8 mouse cellular contexts compared by ENCODE assay signal in the genomic region with DNA sequence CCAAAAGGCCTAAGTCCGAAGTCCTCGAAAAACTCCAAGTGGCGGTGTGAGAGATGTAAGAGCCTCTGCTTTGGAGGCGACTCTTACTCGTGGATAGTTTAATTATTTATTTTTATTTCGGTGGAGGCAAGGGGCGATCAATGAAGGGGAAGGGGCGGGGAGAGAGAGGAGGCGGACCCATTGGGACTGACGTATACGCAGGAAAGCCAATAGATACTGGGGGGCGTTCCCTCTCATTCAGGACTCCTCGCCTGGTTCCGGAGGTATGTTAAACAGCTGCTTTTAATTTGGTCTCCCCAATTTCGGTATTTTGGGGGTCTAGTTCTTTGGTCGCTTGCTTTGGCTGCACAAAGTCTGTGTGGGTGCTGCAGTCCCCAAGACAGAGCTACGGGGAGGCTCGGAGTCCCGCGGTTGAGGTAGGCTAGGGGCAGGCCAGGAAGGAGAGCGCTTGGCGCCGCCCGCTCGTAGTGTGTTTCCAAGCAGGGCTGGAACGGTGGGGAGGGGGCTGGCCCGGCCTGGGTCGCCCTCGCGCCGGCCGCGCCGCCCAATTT. TPM values are rescaled to one million over a fixed set of nuclear protein-coding genes. Genes with fewer than 3 reads are reported as not detected.
DNase-seq lines count a peak whose midpoint lies in the region; ATAC-seq and TF ChIP-seq lines count a peak whose summit lies in the region.

TSS of gene Sin3a (plus strand) at position 240 of the 551 bp plus-strand sequence.

- TF ChIP-seq CTCF in C2C12 (IDR thresholded peaks at IDR 0.05; ENCODE audit: control insufficient read depth, insufficient read depth, insufficient read length) = no peak
- no peak for TF ChIP-seq CTCF in bone marrow, adult 2 months (IDR thresholded peaks at IDR 0.05; ENCODE audit: control insufficient read depth, insufficient read depth, low read length)
- no peak for TF ChIP-seq CTCF in kidney, postnatal 0 days (IDR thresholded peaks at IDR 0.05; ENCODE audit: low read depth)
- TF ChIP-seq CTCF in liver, adult 2 months (IDR thresholded peaks at IDR 0.05; ENCODE audit: low read depth, low read length) = no peak

- peak within 1 kb of the TSS; percentile 85 for H3ac ChIP-seq in C2C12 (ENCODE audit: control insufficient read depth, insufficient read length, low read depth)

- DNase-seq in kidney, postnatal 0 days (ENCODE audit: low spot score) = peak; percentile 92
- DNase-seq in liver, adult 2 months (ENCODE audit: extremely low read depth, low read depth, low spot score) = peak; percentile 91
- peak; percentile 76 to 82 for DNase-seq in spleen, postnatal 4 days (ENCODE audit: low spot score in 2 of 2)

- H3K9ac ChIP-seq in heart, embryonic 13.5 days = peak within 1 kb of the TSS; percentile 93
- peak within 1 kb of the TSS; percentile 68 for H3K9ac ChIP-seq in kidney, postnatal 0 days (ENCODE audit: low read depth, low read length)
- H3K9ac ChIP-seq in liver, adult 2 months (ENCODE audit: low read depth, low read length) = peak within 1 kb of the TSS; percentile 87

- no peaks in the 10 kb centered on the region for H3K27me3 ChIP-seq in C2C12 (ENCODE audit: control insufficient read depth, insufficient read depth, insufficient read length)
- no peaks in the 10 kb centered on the region for H3K27me3 ChIP-seq in erythroblast, embryonic 14.5 days (ENCODE audit: control insufficient read depth)
- H3K27me3 ChIP-seq in heart, embryonic 13.5 days (replicated peaks) = no peaks in the 10 kb centered on the region
- H3K27me3 ChIP-seq in kidney, postnatal 0 days (ENCODE audit: insufficient read depth, low read length) = no peaks in the 10 kb centered on the region
- no peaks in the 10 kb centered on the region for H3K27me3 ChIP-seq in liver, adult 2 months (ENCODE audit: control insufficient read depth, insufficient read depth, low read length)

- peak within 1 kb of the TSS; percentile 81 for H3K4me2 ChIP-seq in heart, embryonic 13.5 days
- H3K4me2 ChIP-seq in kidney, postnatal 0 days (ENCODE audit: low read length) = peak within 1 kb of the TSS; percentile 87

- peak within 1 kb of the TSS; percentile 98 for H3K27ac ChIP-seq in bone marrow, adult 2 months (ENCODE audit: control insufficient read depth, insufficient read depth, low read depth, low read length, poor library complexity)
- peak within 1 kb of the TSS; percentile 100 for H3K27ac ChIP-seq in heart, embryonic 13.5 days (replicated peaks)
- H3K27ac ChIP-seq in kidney, postnatal 0 days = peak within 1 kb of the TSS; percentile 98
- peak within 1 kb of the TSS; percentile 91 for H3K27ac ChIP-seq in liver, adult 2 months (replicated peaks; ENCODE audit: insufficient read depth, low read depth, low read length)

- H3K79me3 ChIP-seq in C2C12 (ENCODE audit: low read depth) = peaks cover 2% of the 10 kb centered on the region

- H3K36me3 ChIP-seq in C2C12 (ENCODE audit: control insufficient read depth, insufficient read depth) = no peaks in the 10 kb centered on the region
- no peaks in the 10 kb centered on the region for H3K36me3 ChIP-seq in erythroblast, embryonic 14.5 days (ENCODE audit: control insufficient read depth)
- no peaks in the 10 kb centered on the region for H3K36me3 ChIP-seq in heart, embryonic 13.5 days
- no peaks in the 10 kb centered on the region for H3K36me3 ChIP-seq in kidney, postnatal 0 days (ENCODE audit: insufficient read depth, low read length)
- H3K36me3 ChIP-seq in liver, adult 2 months (ENCODE audit: control insufficient read depth, insufficient read depth, low read length) = no peaks in the 10 kb centered on the region

- peak within 1 kb of the TSS; percentile 65 for H3K4me3 ChIP-seq in C2C12 (ENCODE audit: insufficient read depth, poor library complexity, severe bottlenecking)
- peak within 1 kb of the TSS; percentile 100 for H3K4me3 ChIP-seq in bone marrow, adult 2 months (replicated peaks; ENCODE audit: control insufficient read depth, low read depth, low read length)
- H3K4me3 ChIP-seq in erythroblast, embryonic 14.5 days (replicated peaks) = peak within 1 kb of the TSS; percentile 97
- peak within 1 kb of the TSS; percentile 90 for H3K4me3 ChIP-seq in heart, embryonic 13.5 days
- peak within 1 kb of the TSS; percentile 87 for H3K4me3 ChIP-seq in kidney, postnatal 0 days (replicated peaks; ENCODE audit: low read depth, low read length)
- peak within 1 kb of the TSS; percentile 82 for H3K4me3 ChIP-seq in liver, adult 2 months (ENCODE audit: insufficient read depth, low read depth, low read length)

- no peak for ATAC-seq in heart, embryonic 13.5 days (ENCODE audit: extremely low read depth, insufficient number of reproducible peaks, low FRiP score, low TSS enrichment)
- no peak for ATAC-seq in kidney, postnatal 0 days (replicated peaks; ENCODE audit: low FRiP score, low read depth)
- ATAC-seq in monocyte, adult 5-6 weeks (replicated peaks; ENCODE audit: insufficient number of reproducible peaks, low FRiP score, low TSS enrichment, poor library complexity, severe bottlenecking) = no peak

- peaks cover 1% of the 10 kb centered on the region; the same call in 1 of the 2 replicates for H3K4me1 ChIP-seq in bone marrow, adult 2 months (ENCODE audit: control insufficient read depth, insufficient read depth, low read length)
- H3K4me1 ChIP-seq in erythroblast, embryonic 14.5 days (ENCODE audit: control insufficient read depth) = peaks cover 67% of the 10 kb centered on the region
- peaks cover 24% of the 10 kb centered on the region for H3K4me1 ChIP-seq in heart, embryonic 13.5 days
- H3K4me1 ChIP-seq in kidney, postnatal 0 days (replicated peaks; ENCODE audit: insufficient read depth, low read length) = peaks cover 5% of the 10 kb centered on the region
- peaks cover 26% of the 10 kb centered on the region for H3K4me1 ChIP-seq in liver, adult 2 months (ENCODE audit: control insufficient read depth, insufficient read depth, low read length)

- no peak for TF ChIP-seq POLR2A in bone marrow, adult 2 months (IDR thresholded peaks at IDR 0.05; ENCODE audit: borderline replicate concordance, control insufficient read depth, low read depth, low read length)
- no peak for TF ChIP-seq POLR2A in liver, adult 2 months (IDR thresholded peaks at IDR 0.05; ENCODE audit: extremely low read depth, insufficient read depth, low read length)

- WGBS in bone marrow, adult 2 months = under 1% methylated on average over 34 of the region's 34 CpGs
- WGBS in heart, embryonic 13.5 days = under 1% methylated on average over 34 of the region's 34 CpGs
- 0% methylated on average over 34 of the region's 34 CpGs for WGBS in kidney, postnatal 0 days
- under 1% methylated on average over 34 of the region's 34 CpGs for WGBS in liver, adult 2 months

- H3K9me3 ChIP-seq in erythroblast, embryonic 14.5 days (ENCODE audit: control insufficient read depth, low read length) = no peaks in the 10 kb centered on the region
- H3K9me3 ChIP-seq in heart, embryonic 13.5 days = no peaks in the 10 kb centered on the region
- H3K9me3 ChIP-seq in kidney, postnatal 0 days (replicated peaks; ENCODE audit: low read length) = no peaks in the 10 kb centered on the region

- H3K79me2 ChIP-seq in C2C12 (ENCODE audit: control insufficient read depth, insufficient read depth) = peaks cover 11% of the 10 kb centered on the region
- peaks cover 15% of the 10 kb centered on the region; the same call in 1 of the 2 replicates for H3K79me2 ChIP-seq in liver, adult 2 months (ENCODE audit: control insufficient read depth, insufficient read depth, low read length)

TF ChIP-seq in C2C12, 6 proteins besides CTCF, POLR2A, EP300 and RAD21:
- no peak for TF ChIP-seq USF1 (IDR thresholded peaks at IDR 0.05; ENCODE audit: low read depth)
- no peak for TF ChIP-seq MYOG (IDR thresholded peaks at IDR 0.05; ENCODE audit: control insufficient read depth, extremely low read depth, insufficient read length)
- no peak for TF ChIP-seq MYOD1 (IDR thresholded peaks at IDR 0.05; ENCODE audit: control insufficient read depth, insufficient read length, low read depth)
- TF ChIP-seq CEBPB (IDR thresholded peaks at IDR 0.05; ENCODE audit: low read depth) = no peak
- no peak for TF ChIP-seq FOSL1 (IDR thresholded peaks at IDR 0.05; ENCODE audit: insufficient read depth, low read length, poor library complexity, severe bottlenecking)
- no peak for TF ChIP-seq MAX (IDR thresholded peaks at IDR 0.05)

RNA-seq across cellular contexts. Expression of gene Sin3a, which starts in this region (rescaled TPM):
- polyA plus RNA-seq in C2C12 (2012; fragmentation: generic; extraction: Trizol) = 16.6 TPM
- 14.5 and 29.2 TPM in 2 replicates for polyA plus RNA-seq in bone marrow, adult 2 months (2011; ENCODE audit: insufficient read depth, insufficient read length, low replicate concordance, missing spikeins)
- 0.63 and 0.75 TPM in 2 replicates for polyA plus RNA-seq in erythroblast, embryonic 14.5 days (2012)
- 18.3 and 22.1 TPM in 2 replicates for polyA plus RNA-seq in heart, embryonic 13.5 days (2015; fragmentation: Nextera tagmentation; extraction: Ambion mirVana)
- 18.3 and 21.3 TPM in 2 replicates for polyA plus RNA-seq in kidney, postnatal 0 days (2015; fragmentation: Nextera tagmentation; extraction: Ambion mirVana)
- 15.1 and 17.9 TPM in 2 replicates for total RNA-seq in liver, adult 2 months (2014; rRNA removed)
- polyA plus RNA-seq in liver, adult 2 months (2012; rRNA removed) = 34.6 and 35.9 TPM in 2 replicates
- total RNA-seq in monocyte, adult 5-6 weeks (2017) = 50.1 to 115 TPM (median 90.9 TPM) in 3 replicates
